Mouse (Mus musculus): ENCODE data around the gene Fmod. TPM values are rescaled to one million over a fixed set of nuclear protein-coding genes. Genes with fewer than 3 reads are reported as not detected.
A peak's percentile ranks its signal among the peaks of the same experiment; 100 is the strongest.

Gene Fmod
- total RNA-seq, 2 experiments from 2014 or later: 19.0 to 20.0 TPM

GRCm38 (mm10) chr1:134074184-134074583 lies 37.1 kb downstream of the Fmod start:
- DNase-seq: no peak
- intact Hi-C loops (cut with DNase I): no loop called here

GRCm38 (mm10) chr1:134074606-134075005 lies 37.6 kb downstream of the Fmod start:
- DNase-seq: no peak
- intact Hi-C loops (cut with DNase I): no loop called here

GRCm38 (mm10) chr1:134075532-134075931 lies 38.5 kb downstream of the Fmod start:
- no peak for DNase-seq

GRCm38 (mm10) chr1:134076789-134077188 lies 39.7 kb downstream of the Fmod start:
- intact Hi-C loops (cut with DNase I): no loop called here
- no peak for DNase-seq

More at GRCm38 (mm10) chr1:134075532-134075931, 38.5 kb downstream of the Fmod start:
- intact Hi-C loops (cut with DNase I): no loop called here

GRCm38 (mm10) chr1:134077389-134078060 lies 40.5 kb downstream of the Fmod start:
- DNase-seq: peak; percentile 72
- intact Hi-C loops (cut with DNase I): no loop called here

- no peak for DNase-seq
- intact Hi-C loops (cut with DNase I): no loop called here
Measured at GRCm38 (mm10) chr1:134078061-134078795, 41.2 kb downstream of the Fmod start.

GRCm38 (mm10) chr1:134078802-134079476 lies 41.9 kb downstream of the Fmod start, which contains the start of gene Btg2:
Btg2 (minus strand) TSS chr1:134079120.
- intact Hi-C loops (cut with DNase I): no loop called here

GRCm38 (mm10) chr1:134079477-134080163 lies 42.6 kb downstream of the Fmod start:
- peak; percentile 56 for DNase-seq
- intact Hi-C loops (cut with DNase I): no loop called here

More at GRCm38 (mm10) chr1:134078802-134079476, 41.9 kb downstream of the Fmod start, which contains the start of gene Btg2:
- DNase-seq: peak; percentile 98

GRCm38 (mm10) chr1:134080406-134080805 lies 43.4 kb downstream of the Fmod start:
- DNase-seq: no peak
- intact Hi-C loops (cut with DNase I): no loop called here

GRCm38 (mm10) chr1:134080881-134081450 lies 43.9 kb downstream of the Fmod start:
- DNase-seq: no peak
- intact Hi-C loops (cut with DNase I): no loop called here

- intact Hi-C loops (cut with DNase I): no loop called here
- DNase-seq: no peak
Measured at GRCm38 (mm10) chr1:134082987-134083516, 46.0 kb downstream of the Fmod start.

- intact Hi-C loops (cut with DNase I): no loop called here
- DNase-seq: no peak
Measured at GRCm38 (mm10) chr1:134083676-134084075, 46.6 kb downstream of the Fmod start.

- DNase-seq: no peak
- intact Hi-C loops (cut with DNase I): no loop called here
Measured at GRCm38 (mm10) chr1:134084128-134084527, 47.1 kb downstream of the Fmod start.

- no peak for DNase-seq
- intact Hi-C loops (cut with DNase I): no loop called here
Measured at GRCm38 (mm10) chr1:134086017-134086416, 49.0 kb downstream of the Fmod start.

GRCm38 (mm10) chr1:134086811-134087398 lies 49.9 kb downstream of the Fmod start:
- DNase-seq: peak; percentile 75
- intact Hi-C loops (cut with DNase I): no loop called here

GRCm38 (mm10) chr1:134089074-134089473 lies 52.0 kb downstream of the Fmod start:
- DNase-seq: no peak
- intact Hi-C loops (cut with DNase I): no loop called here

- no peak for DNase-seq
Measured at GRCm38 (mm10) chr1:134091851-134092250, 54.8 kb downstream of the Fmod start.

GRCm38 (mm10) chr1:134092368-134092767 lies 55.3 kb downstream of the Fmod start:
- no peak for DNase-seq
- intact Hi-C loops (cut with DNase I): no loop called here

More at GRCm38 (mm10) chr1:134091851-134092250, 54.8 kb downstream of the Fmod start:
- intact Hi-C loops (cut with DNase I): no loop called here

GRCm38 (mm10) chr1:134092852-134093770 lies 56.1 kb downstream of the Fmod start:
- DNase-seq: peak; percentile 82
- intact Hi-C loops (cut with DNase I): no loop called here

Data from left cerebral cortex, postnatal 4 days (tissue).